Mouse (Mus musculus) liver, embryonic 11.5 days (tissue): Measurements from ENCODE around the gene Mip. TPM values are rescaled to one million over a fixed set of nuclear protein-coding genes. Genes with fewer than 3 reads are reported as not detected.
"Not testable (repeated sequence)": the region's sequence is repeated elsewhere in the genome, so short reads cannot be mapped to it uniquely, and the experiment has no call there.

Source experiments
- ATAC-seq: fragments of 200-750 bp; cut with Nextera tagmentation; replicated peaks from 2 replicates; pipeline ENCODE4 v1.8.0; 2017; ENCODE audit warnings: moderate number of reproducible peaks, mild to moderate bottlenecking, moderate TSS enrichment, moderate library complexity; ENCODE audit not compliant: low FRiP score
- DNase-seq: peaks from one replicate; pipeline ENCODE4 v3.0.0-alpha.2; 2017; ENCODE audit warnings: low spot score
- H3K27ac ChIP-seq: fragments of 300-500 bp; sonication (generic); 2 replicates; pipeline ENCODE4 v1.5.1; 2014; ENCODE audit warnings: mild to moderate bottlenecking, low read depth, low read length, control low read depth
- H3K27me3 ChIP-seq: fragments of 300-500 bp; sonication (generic); replicated peaks from 2 replicates; pipeline ENCODE4 v1.6.1; 2014; ENCODE audit warnings: low read length, mixed read lengths; ENCODE audit not compliant: control insufficient read depth, insufficient read depth
- H3K36me3 ChIP-seq: fragments of 300-500 bp; sonication (generic); 2 replicates; pipeline ENCODE4 v1.6.1; 2014; ENCODE audit warnings: mild to moderate bottlenecking, low read length, moderate library complexity, mixed read lengths; ENCODE audit not compliant: control insufficient read depth, insufficient read depth
- H3K4me1 ChIP-seq: fragments of 300-500 bp; sonication (generic); replicated peaks from 2 replicates; pipeline ENCODE4 v1.6.1; 2014; ENCODE audit warnings: low read length, mixed read lengths; ENCODE audit not compliant: control insufficient read depth, insufficient read depth
- H3K4me2 ChIP-seq: fragments of 300-500 bp; sonication (generic); 2 replicates; pipeline ENCODE4 v1.6.1; 2014; ENCODE audit warnings: mild to moderate bottlenecking, control low read depth, moderate library complexity
- H3K4me3 ChIP-seq: fragments of 300-500 bp; sonication (generic); 2 replicates; pipeline ENCODE4 v1.5.1; 2014; ENCODE audit warnings: low read depth, low read length, control low read depth
- H3K9ac ChIP-seq: fragments of 300-500 bp; sonication (generic); 2 replicates; pipeline ENCODE4 v1.6.1; 2014; ENCODE audit warnings: low read depth, low read length, control low read depth
- H3K9me3 ChIP-seq: fragments of 300-500 bp; sonication (generic); 2 replicates; pipeline ENCODE4 v1.6.1; 2016; ENCODE audit warnings: low read length, inconsistent platforms, mixed read lengths; ENCODE audit not compliant: control insufficient read depth
- WGBS: fragments of 180-500 bp; shearing (Covaris S2); extraction: QIAGEN DNeasy Blood & Tissue Kit; methylation state at CpG from one replicate; pipeline ENCODE4 v1.1.7; 2014; 5-methylcytosine and 5-hydroxymethylcytosine counted together
- polyA plus RNA-seq: library from polyadenylated mRNA; unstranded; fragments of >200 nt; fragmentation: Nextera tagmentation; extraction: Ambion mirVana; gene quantifications from 2 replicates; pipeline ENCODE4 v1.2.1, GENCODE M21; 2014

Gene Mip
- polyA plus RNA-seq, 1 experiment from 2014 or later: 0.08 TPM

DNA sequence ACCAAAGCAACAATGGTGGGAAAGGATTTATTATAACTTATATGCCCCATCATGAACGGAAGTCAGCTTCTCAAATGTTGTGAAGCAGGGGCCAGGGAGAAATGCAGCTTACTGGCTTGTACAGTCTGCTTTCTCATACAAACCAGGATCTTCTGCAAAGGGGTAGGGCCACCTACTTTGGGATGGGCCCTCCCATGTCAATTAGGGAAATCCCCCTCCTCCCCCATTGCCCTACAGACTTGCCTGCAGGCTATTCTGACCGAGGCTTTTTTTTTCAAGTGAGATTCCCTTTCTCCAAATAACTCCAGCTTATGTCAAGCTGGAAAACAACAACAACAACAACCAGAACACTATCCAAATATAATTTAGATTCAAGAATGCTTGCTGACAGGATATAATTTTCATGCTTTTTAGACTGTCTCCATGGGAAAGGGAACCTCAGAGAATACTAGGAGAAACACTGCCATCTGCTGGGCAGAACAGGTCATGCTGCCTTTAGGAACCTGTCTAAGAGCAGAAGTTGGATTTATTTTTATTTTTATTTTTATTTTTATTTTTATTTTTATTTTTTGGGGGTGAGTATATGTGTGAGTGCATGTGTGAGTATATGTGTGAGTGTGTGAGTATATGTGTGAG, 37.3 kb upstream of the Mip start:
- Histone ChIP-seq H3K9me3 (no peaks in the 10 kb centered on the region), H3K4me1 (peaks cover 8% of the 10 kb centered on the region; the same call in 1 of the 2 replicates), H3K27ac (no peak overlapping the region), H3K27me3 (no peaks in the 10 kb centered on the region; the same call in 1 of the 2 replicates), H3K4me3 (no peak overlapping the region), H3K9ac (no peak overlapping the region), H3K36me3 (no peaks in the 10 kb centered on the region), H3K4me2 (no peak overlapping the region)
- DNase-seq (no peak), ATAC-seq (no peak)
- 52% methylated on average over 2 of the region's 2 CpGs for WGBS

DNA sequence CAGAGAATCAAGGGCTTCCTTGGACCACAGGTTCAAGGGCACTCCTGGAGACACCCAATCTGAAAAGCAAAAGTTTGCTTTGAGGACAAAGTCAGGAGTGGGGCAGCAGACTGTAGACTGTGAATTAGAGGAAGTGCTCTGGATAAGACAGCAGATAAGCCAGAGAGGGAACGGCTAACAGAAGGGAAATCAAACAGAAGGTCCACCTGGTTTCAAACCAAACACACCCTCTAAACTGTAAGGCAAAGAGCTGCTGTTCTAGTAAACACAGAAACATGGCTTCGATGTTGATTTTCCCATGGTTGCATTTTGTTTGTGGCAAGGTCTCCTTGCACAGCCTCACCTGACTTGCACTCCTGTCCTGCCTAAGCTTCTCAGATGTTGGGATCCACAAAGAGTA, 34.2 kb upstream of the Mip start:
- DNase-seq (no peak), ATAC-seq (no peak)
- Histone ChIP-seq H3K36me3 (no peaks in the 10 kb centered on the region), H3K27me3 (peaks cover 15% of the 10 kb centered on the region), H3K9ac (no peak overlapping the region), H3K9me3 (no peaks in the 10 kb centered on the region), H3K4me2 (no peak overlapping the region), H3K4me1 (peaks cover 19% of the 10 kb centered on the region; the same call in 1 of the 2 replicates), H3K4me3 (no peak overlapping the region), H3K27ac (no peak overlapping the region)
- WGBS: 43% methylated on average over 2 of the region's 2 CpGs

DNA sequence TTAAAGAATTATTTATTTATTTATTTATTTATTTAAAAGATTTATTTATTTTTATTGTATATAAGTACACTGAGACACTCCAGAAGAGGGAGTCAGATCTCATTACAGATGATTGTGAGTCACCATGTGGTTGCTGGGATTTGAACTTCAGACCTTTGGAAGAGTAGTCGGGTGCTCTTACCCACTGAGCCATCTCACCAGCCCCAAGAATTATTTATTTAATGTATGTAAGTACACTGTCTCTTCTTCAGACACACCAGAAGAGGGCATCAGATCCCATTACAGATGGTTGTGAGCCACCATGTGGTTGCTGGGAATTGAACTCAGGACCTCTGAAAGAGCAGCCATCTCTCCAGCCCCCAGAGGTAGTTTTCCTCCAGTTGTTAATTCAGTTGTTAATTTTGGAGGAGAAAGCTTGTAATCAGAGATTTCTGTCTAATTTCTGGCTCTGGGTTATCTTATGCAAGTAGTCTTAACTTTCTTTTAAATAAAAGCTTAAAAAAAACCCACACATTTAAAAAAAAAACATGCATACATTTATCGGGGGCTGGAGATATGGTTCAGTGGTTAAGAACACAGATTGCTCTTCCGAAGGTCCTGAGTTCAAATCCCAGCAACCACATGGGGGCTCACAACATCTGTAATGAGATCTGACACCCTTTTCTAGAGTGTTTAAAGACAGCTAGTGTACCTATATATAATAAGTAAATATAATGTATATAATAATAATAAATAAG, 33.4 kb upstream of the Mip start:
- not testable (repeated sequence) for H3K9ac ChIP-seq, ATAC-seq

DNA sequence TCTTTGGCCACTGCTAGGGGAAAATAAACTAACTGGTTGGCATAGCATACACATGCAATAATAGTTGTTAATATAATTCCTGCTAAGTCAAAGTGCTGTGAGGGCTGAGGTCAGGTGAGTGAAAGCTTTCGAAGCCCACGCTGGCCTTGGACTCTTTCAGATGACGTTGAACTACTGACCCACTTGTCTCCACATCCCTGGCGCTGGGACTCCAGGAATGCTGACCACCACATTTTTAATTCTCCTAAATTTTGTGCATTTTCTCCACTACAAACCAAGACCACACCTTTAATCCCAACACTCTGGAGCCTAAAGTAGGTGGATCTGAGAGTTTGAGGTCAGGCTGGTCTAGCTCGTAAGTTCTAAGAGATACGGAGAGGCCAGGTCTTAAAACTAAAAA, 32.5 kb upstream of the Mip start:
- no peak overlapping the region for H3K9ac ChIP-seq
- DNase-seq (no peak), ATAC-seq (no peak)
- H3K4me3 ChIP-seq: no peak overlapping the region
- H3K27ac ChIP-seq: no peak overlapping the region
- H3K27me3 ChIP-seq: peaks cover 15% of the 10 kb centered on the region
- no peaks in the 10 kb centered on the region for H3K36me3 ChIP-seq
- no peak overlapping the region; the same call in 1 of the 2 replicates for H3K4me2 ChIP-seq
- 83% methylated on average over 6 of the region's 6 CpGs for WGBS
- no peaks in the 10 kb centered on the region for H3K9me3 ChIP-seq
- H3K4me1 ChIP-seq: peaks cover 14% of the 10 kb centered on the region; the same call in 1 of the 2 replicates

More for the DNA sequence above, 33.4 kb upstream of the Mip start:
- H3K9me3 ChIP-seq, H3K4me2 ChIP-seq, DNase-seq, H3K4me3 ChIP-seq, H3K36me3 ChIP-seq, H3K27ac ChIP-seq: not testable (repeated sequence)
- Histone ChIP-seq H3K4me1 (peaks cover 16% of the 10 kb centered on the region; the same call in 1 of the 2 replicates), H3K27me3 (peaks cover 15% of the 10 kb centered on the region)
- WGBS: 86% methylated on average over 3 of the region's 3 CpGs

DNA sequence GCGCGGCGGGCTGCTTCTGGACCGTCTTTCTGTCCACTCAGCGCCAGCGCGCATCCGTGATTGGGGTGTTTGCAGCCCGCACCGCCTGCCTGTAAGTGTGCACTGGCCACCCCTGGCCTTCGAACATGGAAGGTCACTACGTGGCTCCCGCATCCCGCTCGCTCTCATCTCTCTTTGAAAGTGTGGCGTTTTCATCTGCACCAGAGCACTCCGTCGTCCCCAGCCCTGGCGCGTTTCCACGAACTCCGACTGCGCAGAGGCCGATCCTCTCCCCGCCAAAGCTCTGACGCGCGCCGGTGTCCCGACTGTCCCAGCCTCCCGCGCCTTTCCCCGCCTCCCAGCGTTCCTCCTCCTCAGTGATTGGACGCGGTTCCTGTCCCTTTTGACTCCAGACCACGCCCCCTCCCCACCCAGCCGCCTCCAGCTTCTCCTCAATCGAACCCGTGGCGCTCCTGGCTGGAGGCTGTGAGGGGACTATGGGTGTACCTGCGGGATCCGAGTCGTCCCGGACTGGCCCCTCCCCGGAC, 31.6 kb upstream of the Mip start, which contains the start of gene Gls2:
TSS of gene Gls2 (plus strand) at position 434 of the 527 bp plus-strand sequence.
- peak; percentile 97 for ATAC-seq

DNA sequence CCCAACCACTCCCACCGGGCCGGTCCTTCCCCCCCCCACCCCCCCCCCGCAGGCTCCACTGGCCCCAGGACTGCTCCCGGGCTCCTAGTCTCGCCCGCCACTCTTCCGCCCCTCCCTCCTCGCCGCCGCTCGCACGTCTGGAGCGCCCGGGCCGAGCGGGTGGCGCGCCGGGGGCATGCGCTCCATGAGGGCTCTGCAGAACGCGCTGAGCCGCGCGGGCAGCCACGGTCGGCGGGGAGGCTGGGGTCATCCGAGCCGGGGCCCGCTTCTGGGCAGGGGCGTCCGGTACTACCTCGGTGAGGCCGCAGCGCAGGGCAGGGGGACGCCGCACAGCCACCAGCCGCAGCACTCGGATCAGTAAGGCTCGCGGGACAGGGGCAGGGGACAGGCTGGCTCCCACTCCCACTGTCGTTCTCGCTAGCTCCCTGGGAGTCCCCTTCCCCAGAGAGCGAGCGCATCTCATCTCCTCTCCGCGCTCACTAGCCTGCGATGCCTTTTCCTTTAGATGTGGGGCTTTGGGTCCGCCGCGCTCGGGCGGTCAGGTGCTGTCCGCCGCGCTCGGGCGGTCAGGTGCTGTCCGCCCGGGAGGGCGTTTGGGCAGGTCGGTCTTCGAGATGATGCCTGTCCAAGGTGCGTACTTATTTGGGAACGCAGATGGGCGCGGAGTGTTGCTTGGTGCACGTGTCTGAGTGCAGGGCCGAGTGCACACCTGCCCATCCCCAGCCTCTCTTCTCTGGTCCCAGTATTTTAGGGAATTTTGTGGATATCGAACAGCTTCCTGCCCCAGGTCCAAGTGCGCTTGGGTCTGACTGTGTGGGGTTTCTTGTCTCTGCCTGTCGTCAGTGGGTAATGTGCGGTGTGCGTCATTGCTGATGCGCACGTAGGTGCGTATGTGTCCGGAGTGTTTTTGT, 30.8 kb upstream of the Mip start:
- Histone ChIP-seq H3K9ac (peak overlapping the region; percentile 49), H3K27ac (peak overlapping the region; percentile 38; the same call in 1 of the 2 replicates), H3K36me3 (no peaks in the 10 kb centered on the region), H3K27me3 (peaks cover 15% of the 10 kb centered on the region), H3K9me3 (no peaks in the 10 kb centered on the region), H3K4me1 (0 out of 2 replicates have a peak, but pooled peaks cover 11% of the 10 kb centered on the region), H3K4me3 (peak overlapping the region; percentile 56), H3K4me2 (peak overlapping the region; percentile 80)
- no peak for DNase-seq
- WGBS: 2% methylated on average over 76 of the region's 79 CpGs
- ATAC-seq: peak; percentile 89

More for the DNA sequence above, 31.6 kb upstream of the Mip start, which contains the start of gene Gls2:
- Histone ChIP-seq H3K4me1 (0 out of 2 replicates have a peak, but pooled peaks cover 11% of the 10 kb centered on the region), H3K27ac (peak within 1 kb of the TSS; percentile 38; the same call in 1 of the 2 replicates), H3K27me3 (peaks cover 15% of the 10 kb centered on the region), H3K4me2 (peak within 1 kb of the TSS; percentile 80), H3K36me3 (no peaks in the 10 kb centered on the region), H3K9ac (peak within 1 kb of the TSS; percentile 49), H3K9me3 (no peaks in the 10 kb centered on the region), H3K4me3 (peak within 1 kb of the TSS; percentile 56)
- peak; percentile 99 for DNase-seq
- under 1% methylated on average over 46 of the region's 46 CpGs for WGBS

DNA sequence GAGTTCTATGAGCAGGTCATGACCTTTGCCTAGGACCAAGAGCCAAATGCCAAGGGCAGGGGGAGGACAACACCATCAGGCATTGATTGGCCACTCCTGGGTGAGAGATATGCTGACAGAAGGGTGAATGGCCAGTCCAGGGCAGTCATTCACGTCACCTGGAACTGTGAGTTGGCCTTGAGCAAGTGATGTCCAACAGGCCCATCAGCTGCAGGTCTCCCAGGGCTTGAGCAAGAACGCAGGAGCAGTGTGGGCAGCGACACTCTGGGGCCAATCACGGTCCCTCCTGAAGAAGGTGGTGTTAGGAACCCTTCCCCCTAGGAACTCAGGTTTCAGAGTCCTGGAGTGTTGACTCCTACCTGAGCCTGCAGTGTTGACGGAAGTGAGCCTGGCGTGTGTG, 23.8 kb upstream of the Mip start:
- no peak overlapping the region for H3K27ac ChIP-seq
- DNase-seq (no peak), ATAC-seq (0 out of 2 replicates have a peak, but pooled peaks have one; percentile 35)
- 56% methylated on average over 6 of the region's 6 CpGs for WGBS
- H3K36me3 ChIP-seq: no peaks in the 10 kb centered on the region
- no peaks in the 10 kb centered on the region; the same call in 1 of the 2 replicates for H3K27me3 ChIP-seq
- 0 out of 2 replicates have a peak, but pooled peaks cover 4% of the 10 kb centered on the region for H3K4me1 ChIP-seq
- no peaks in the 10 kb centered on the region for H3K9me3 ChIP-seq
- H3K9ac ChIP-seq: no peak overlapping the region
- H3K4me3 ChIP-seq: no peak overlapping the region
- H3K4me2 ChIP-seq: no peak overlapping the region

DNA sequence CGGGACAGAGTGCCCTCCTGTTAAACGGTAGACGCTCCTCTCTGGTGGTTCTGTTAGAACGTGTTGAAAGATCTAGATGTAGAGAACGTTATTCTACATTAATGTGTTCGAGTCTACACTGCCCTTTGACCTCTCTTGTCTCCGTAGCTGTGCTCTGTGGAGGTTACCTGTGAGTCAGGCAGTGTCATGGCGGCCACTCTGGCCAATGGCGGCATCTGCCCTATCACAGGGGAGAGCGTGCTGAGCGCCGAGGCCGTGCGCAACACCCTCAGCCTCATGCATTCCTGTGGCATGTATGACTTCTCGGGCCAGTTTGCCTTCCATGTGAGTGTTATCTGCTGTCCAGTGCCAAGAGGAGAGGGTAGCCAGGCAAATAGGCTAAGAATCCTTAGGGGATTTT, 20.7 kb upstream of the Mip start:
- Histone ChIP-seq H3K9ac (no peak overlapping the region), H3K4me3 (no peak overlapping the region), H3K27me3 (no peaks in the 10 kb centered on the region), H3K4me1 (0 out of 2 replicates have a peak, but pooled peaks cover 4% of the 10 kb centered on the region), H3K27ac (no peak overlapping the region), H3K4me2 (no peak overlapping the region), H3K36me3 (no peaks in the 10 kb centered on the region), H3K9me3 (no peaks in the 10 kb centered on the region)
- WGBS: 79% methylated on average over 15 of the region's 15 CpGs
- ATAC-seq: no peak
- no peak for DNase-seq
